Mouse (Mus musculus) forebrain, embryonic 11.5 days (tissue): ENCODE results near the gene Spopl. TPM values are rescaled to one million over a fixed set of nuclear protein-coding genes. Genes with fewer than 3 reads are reported as not detected.
"Not testable (repeated sequence)": the region's sequence is repeated elsewhere in the genome, so short reads cannot be mapped to it uniquely, and the experiment has no call there.

ENCODE experiments used
- ATAC-seq: fragments of 200-750 bp; cut with Nextera tagmentation; replicated peaks from 2 replicates; pipeline ENCODE4 v1.8.0; 2017; ENCODE audit warnings: moderate TSS enrichment; ENCODE audit not compliant: low FRiP score
- DNase-seq: peaks from one replicate; pipeline ENCODE4 v3.0.0-alpha.2; 2017; ENCODE audit warnings: low spot score
- H3K27ac ChIP-seq: fragments of 300-500 bp; sonication (generic); 2 replicates; pipeline ENCODE4 v1.5.1; 2014; ENCODE audit warnings: low read depth, low read length
- H3K27me3 ChIP-seq: fragments of 300-500 bp; sonication (generic); 2 replicates; pipeline ENCODE4 v1.6.1; 2014; ENCODE audit warnings: mild to moderate bottlenecking, low read length, mixed read lengths; ENCODE audit not compliant: control insufficient read depth, insufficient read depth
- H3K36me3 ChIP-seq: fragments of 300-500 bp; sonication (generic); 2 replicates; pipeline ENCODE4 v1.6.1; 2014; ENCODE audit warnings: mild to moderate bottlenecking, low read length, moderate library complexity, mixed read lengths; ENCODE audit not compliant: control insufficient read depth, insufficient read depth
- H3K4me1 ChIP-seq: fragments of 300-500 bp; sonication (generic); replicated peaks from 2 replicates; pipeline ENCODE4 v1.6.1; 2014; ENCODE audit warnings: low read length, mixed read lengths; ENCODE audit not compliant: control insufficient read depth, insufficient read depth
- H3K4me2 ChIP-seq: fragments of 300-500 bp; sonication (generic); 2 replicates; pipeline ENCODE4 v1.6.1; 2014; ENCODE audit warnings: low read depth, mild to moderate bottlenecking, low read length, moderate library complexity, mixed read lengths; ENCODE audit not compliant: severe bottlenecking
- H3K4me3 ChIP-seq: fragments of 300-500 bp; sonication (generic); 2 replicates; pipeline ENCODE4 v1.5.1; 2014; ENCODE audit warnings: low read depth, low read length
- H3K9ac ChIP-seq: fragments of 300-500 bp; sonication (generic); 2 replicates; pipeline ENCODE4 v1.6.1; 2014; ENCODE audit warnings: low read length
- H3K9me3 ChIP-seq: fragments of 300-500 bp; sonication (generic); 2 replicates; pipeline ENCODE4 v1.6.1; 2016; ENCODE audit warnings: low read length, mixed read lengths; ENCODE audit not compliant: control insufficient read depth
- WGBS: fragments of 180-500 bp; shearing (Covaris S2); extraction: QIAGEN DNeasy Blood & Tissue Kit; methylation state at CpG from one replicate; pipeline ENCODE4 v1.1.7; 2014; 5-methylcytosine and 5-hydroxymethylcytosine counted together
- polyA plus RNA-seq: library from polyadenylated mRNA; unstranded; fragments of >200 nt; fragmentation: Nextera tagmentation; extraction: Ambion mirVana; gene quantifications from 2 replicates; pipeline ENCODE4 v1.2.1, GENCODE M21; 2014

Gene Spopl
- polyA plus RNA-seq = 8.5 and 11.0 TPM in 2 replicates

GRCm38 (mm10) chr2:23571302-23572156, at the start of gene Spopl:
Spopl (minus strand) TSS chr2:23572106.
- H3K36me3 ChIP-seq = no peaks in the 10 kb centered on the region
- ATAC-seq (peak; percentile 96), DNase-seq (peak; percentile 90)
- H3K4me3 ChIP-seq = peak within 1 kb of the TSS; percentile 89
- no peaks in the 10 kb centered on the region for H3K4me1 ChIP-seq
- H3K9me3 ChIP-seq = no peaks in the 10 kb centered on the region
- peak within 1 kb of the TSS; percentile 96 for H3K9ac ChIP-seq
- H3K27ac ChIP-seq = no peak within 1 kb of the TSS
- H3K4me2 ChIP-seq = peak within 1 kb of the TSS; percentile 65
- WGBS = 2% methylated on average over 52 of the region's 58 CpGs
- no peaks in the 10 kb centered on the region for H3K27me3 ChIP-seq

- Histone ChIP-seq H3K36me3 (no peaks in the 10 kb centered on the region), H3K9me3 (no peaks in the 10 kb centered on the region), H3K4me3 (no peak overlapping the region), H3K9ac (no peak overlapping the region), H3K4me1 (0 out of 2 replicates have a peak, but pooled peaks cover 2% of the 10 kb centered on the region), H3K27me3 (no peaks in the 10 kb centered on the region), H3K4me2 (no peak overlapping the region), H3K27ac (no peak overlapping the region)
- ATAC-seq (peak; percentile 64), DNase-seq (no peak)
Measured at GRCm38 (mm10) chr2:23620128-23620527, 48.2 kb upstream of the Spopl start.

- H3K9me3 ChIP-seq = no peaks in the 10 kb centered on the region
- no peak overlapping the region for H3K9ac ChIP-seq
- no peaks in the 10 kb centered on the region for H3K36me3 ChIP-seq
- DNase-seq (no peak), ATAC-seq (no peak)
- no peak overlapping the region for H3K4me3 ChIP-seq
- H3K27ac ChIP-seq = no peak overlapping the region
- no peaks in the 10 kb centered on the region for H3K27me3 ChIP-seq
- no peak overlapping the region for H3K4me2 ChIP-seq
- 0 out of 2 replicates have a peak, but pooled peaks cover 2% of the 10 kb centered on the region for H3K4me1 ChIP-seq
Measured at GRCm38 (mm10) chr2:23617989-23618388, 46.1 kb upstream of the Spopl start.

GRCm38 (mm10) chr2:23605391-23605790, 33.5 kb upstream of the Spopl start:
- H3K4me3 ChIP-seq = no peak overlapping the region
- no peaks in the 10 kb centered on the region for H3K9me3 ChIP-seq
- no peak overlapping the region for H3K9ac ChIP-seq
- H3K27ac ChIP-seq = no peak overlapping the region
- H3K4me2 ChIP-seq = no peak overlapping the region
- no peak for DNase-seq
- no peaks in the 10 kb centered on the region for H3K27me3 ChIP-seq
- H3K36me3 ChIP-seq = no peaks in the 10 kb centered on the region
- ATAC-seq = no peak
- no peaks in the 10 kb centered on the region for H3K4me1 ChIP-seq

- Histone ChIP-seq H3K4me2 (no peak overlapping the region), H3K36me3 (no peaks in the 10 kb centered on the region), H3K27ac (no peak overlapping the region), H3K4me3 (no peak overlapping the region), H3K9ac (no peak overlapping the region), H3K27me3 (no peaks in the 10 kb centered on the region), H3K4me1 (no peaks in the 10 kb centered on the region), H3K9me3 (no peaks in the 10 kb centered on the region)
- 33% methylated on average over 2 of the region's 2 CpGs for WGBS
- DNase-seq (no peak), ATAC-seq (no peak)
Measured at GRCm38 (mm10) chr2:23588769-23589168, 16.9 kb upstream of the Spopl start.

- H3K36me3 ChIP-seq, ATAC-seq, H3K4me1 ChIP-seq, H3K27ac ChIP-seq, DNase-seq, H3K27me3 ChIP-seq, H3K9me3 ChIP-seq: not testable (repeated sequence)
- 24% methylated on average over 4 of the region's 4 CpGs for whole genome bisulfite sequencing
- peak overlapping the region; percentile 96; the same call in 1 of the 2 replicates for H3K9ac ChIP-seq
- H3K4me2 ChIP-seq = peak overlapping the region; percentile 65; the same call in 1 of the 2 replicates
- peak overlapping the region; percentile 89 for H3K4me3 ChIP-seq
Measured at GRCm38 (mm10) chr2:23572157-23572532, 239 bp upstream of the Spopl start.

- ATAC-seq = no peak
- 90% methylated on average over 4 of the region's 4 CpGs for WGBS
Measured at GRCm38 (mm10) chr2:23570563-23570962, 1.3 kb downstream of the Spopl start.

GRCm38 (mm10) chr2:23568775-23569174, 3.1 kb downstream of the Spopl start:
- Histone ChIP-seq H3K9me3 (no peaks in the 10 kb centered on the region), H3K27me3 (no peaks in the 10 kb centered on the region), H3K4me2 (no peak overlapping the region), H3K27ac (no peak overlapping the region), H3K9ac (no peak overlapping the region), H3K36me3 (no peaks in the 10 kb centered on the region), H3K4me1 (no peaks in the 10 kb centered on the region), H3K4me3 (no peak overlapping the region)
- WGBS = 88% methylated on average over 1 of the region's 1 CpGs
- DNase-seq (no peak), ATAC-seq (no peak)

More at GRCm38 (mm10) chr2:23570563-23570962, 1.3 kb downstream of the Spopl start:
- Histone ChIP-seq H3K9ac (no peak overlapping the region), H3K36me3 (no peaks in the 10 kb centered on the region), H3K4me1 (no peaks in the 10 kb centered on the region), H3K9me3 (no peaks in the 10 kb centered on the region), H3K4me2 (peak overlapping the region; percentile 65), H3K27ac (no peak overlapping the region), H3K4me3 (no peak overlapping the region), H3K27me3 (no peaks in the 10 kb centered on the region)
- DNase-seq = no peak
